Mouse (Mus musculus): Measurements from ENCODE around the gene Slc25a22. TPM values are rescaled to one million over a fixed set of nuclear protein-coding genes. Genes with fewer than 3 reads are reported as not detected.
A peak's percentile ranks its signal among the peaks of the same experiment; 100 is the strongest.

Gene Slc25a22
- total RNA-seq, 2 experiments from 2014 or later: 319 to 341 TPM

DNA sequence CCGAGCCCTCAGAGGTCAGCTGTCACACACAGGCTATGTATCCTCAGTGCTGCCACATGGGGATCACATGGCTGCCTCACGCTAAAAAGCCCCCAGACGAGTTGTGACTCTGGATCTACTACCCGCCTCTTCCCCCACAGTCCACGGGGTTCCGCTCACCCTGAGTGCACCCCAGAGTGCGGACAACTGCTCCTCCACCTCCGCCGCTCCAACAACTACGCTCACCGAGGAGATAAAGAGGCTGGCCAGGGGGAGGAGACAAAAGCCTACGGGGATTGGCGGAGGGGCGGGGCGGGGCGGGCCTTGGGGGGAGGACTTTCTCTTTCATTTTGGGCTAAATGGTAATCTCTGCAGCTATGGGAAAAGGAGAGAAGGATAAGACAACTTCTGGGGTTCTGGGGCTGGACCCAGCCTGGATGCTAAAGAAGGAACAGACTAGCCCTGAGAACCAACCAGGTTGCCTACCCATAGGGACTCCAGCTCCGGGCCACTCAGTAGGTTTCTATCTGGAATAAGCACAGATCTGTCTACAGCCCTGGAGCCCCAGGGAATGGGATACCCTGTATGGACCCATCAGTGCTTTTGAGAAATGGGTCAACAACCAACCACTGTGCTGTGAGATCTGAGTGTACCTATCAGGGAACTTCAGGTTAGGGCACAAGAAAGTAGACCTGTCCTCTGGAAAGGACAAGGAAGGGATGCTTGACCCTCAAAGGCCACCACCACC lies 2.4 kb downstream of the Slc25a22 start:
- peak; percentile 49 to 60 for DNase-seq

DNA sequence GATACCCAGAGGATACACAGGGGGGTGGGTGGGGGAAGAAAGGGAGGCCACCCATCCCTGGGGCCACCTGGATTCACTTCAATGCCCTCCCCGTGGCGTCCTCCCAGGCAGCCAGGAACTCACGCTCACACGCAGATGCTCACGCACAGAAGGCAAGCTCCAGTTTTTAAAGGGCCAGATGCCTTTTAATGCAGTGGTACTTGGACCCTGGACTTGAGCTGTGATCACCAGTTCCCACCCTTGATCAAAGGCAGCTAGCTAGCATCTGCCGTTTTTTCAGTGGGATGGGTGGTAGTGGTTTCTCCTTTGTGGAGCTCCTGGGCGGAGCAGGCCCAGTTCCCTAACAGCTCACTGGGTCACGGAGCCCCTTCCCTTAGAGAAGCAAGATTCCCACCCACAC lies 3.2 kb downstream of the Slc25a22 start:
- DNase-seq: peak; percentile 70 to 74

DNA sequence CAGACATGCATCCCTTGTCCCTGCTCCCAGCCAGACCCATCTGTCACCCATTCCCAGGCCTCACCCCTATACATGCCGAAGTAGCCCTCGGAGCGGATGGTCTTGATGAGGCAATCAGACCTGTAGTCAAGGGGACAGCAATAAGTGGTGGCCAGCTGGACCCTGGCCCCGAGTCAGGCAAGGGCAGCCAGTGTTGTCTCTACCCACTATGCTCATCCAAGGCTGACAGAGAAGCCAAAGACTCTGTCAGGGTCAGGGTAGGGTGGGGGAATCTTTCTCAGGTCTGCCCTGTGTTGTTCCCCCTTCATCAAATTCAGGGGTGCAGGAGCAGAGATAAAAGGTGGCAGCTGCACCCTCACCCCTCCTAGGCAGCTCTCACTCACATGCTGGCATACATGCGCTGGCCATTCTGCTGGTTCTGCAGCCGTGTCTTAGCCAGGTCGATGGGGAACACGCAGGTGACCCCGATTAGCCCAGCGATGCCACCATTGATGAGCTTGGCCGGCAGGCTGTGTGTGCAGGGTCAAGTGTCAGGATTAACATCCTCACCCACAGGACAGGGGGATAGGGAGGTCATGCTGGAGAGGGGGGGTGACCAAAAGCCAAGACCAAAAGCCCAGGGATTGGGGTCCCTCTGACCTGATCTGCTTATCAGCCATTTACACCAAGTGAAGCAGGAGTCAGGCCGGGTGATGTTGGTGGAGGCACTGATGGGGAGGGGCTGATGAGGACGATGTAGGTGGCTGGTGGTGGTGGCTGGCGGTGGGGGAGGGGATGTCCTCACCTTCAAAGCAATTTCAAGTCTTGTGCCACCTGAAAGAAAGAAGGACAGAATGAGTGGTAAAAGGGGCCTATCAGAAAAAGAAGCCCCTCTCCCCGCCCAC lies 3.9 kb downstream of the Slc25a22 start:
- DNase-seq: no peak

DNA sequence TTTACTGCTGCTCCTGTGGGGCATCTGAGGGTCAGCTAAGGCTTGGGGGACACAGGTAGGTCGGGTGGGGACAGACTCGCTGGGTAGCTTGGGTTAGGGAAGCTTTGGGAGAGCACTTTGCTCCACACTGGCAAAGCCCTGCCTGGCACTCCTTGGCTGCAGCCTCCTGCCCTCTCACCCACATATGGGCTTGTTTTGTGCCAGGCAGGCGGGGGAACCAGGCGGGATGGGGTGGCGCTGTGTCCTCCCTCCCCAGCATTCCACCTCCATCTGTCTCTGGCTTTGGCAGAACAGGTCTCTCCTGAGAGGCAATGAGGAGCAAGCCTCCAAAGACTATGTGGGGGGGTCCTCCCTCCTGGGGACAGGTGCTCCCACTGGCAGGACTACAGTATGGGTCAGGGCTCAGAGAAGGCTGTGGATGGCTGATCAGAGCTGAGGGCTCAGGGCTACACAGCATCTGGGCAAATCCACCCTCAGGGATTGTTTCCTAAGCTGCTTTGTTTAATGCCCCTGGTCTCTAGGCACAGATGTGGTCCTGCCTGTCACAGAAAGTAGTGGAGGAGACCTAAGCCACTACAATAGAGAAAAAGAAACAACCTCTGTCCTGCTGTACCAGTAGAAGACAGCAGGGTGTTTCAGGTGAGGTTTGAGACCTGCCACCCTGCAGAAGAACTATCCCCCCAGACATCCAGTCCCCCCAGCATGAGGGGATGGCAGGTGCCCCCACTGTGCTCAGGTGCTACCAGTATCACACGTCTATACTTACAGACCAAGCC lies 4.8 kb downstream of the Slc25a22 start:
- DNase-seq: peak in 1 of 2 experiments; percentile 27

DNA sequence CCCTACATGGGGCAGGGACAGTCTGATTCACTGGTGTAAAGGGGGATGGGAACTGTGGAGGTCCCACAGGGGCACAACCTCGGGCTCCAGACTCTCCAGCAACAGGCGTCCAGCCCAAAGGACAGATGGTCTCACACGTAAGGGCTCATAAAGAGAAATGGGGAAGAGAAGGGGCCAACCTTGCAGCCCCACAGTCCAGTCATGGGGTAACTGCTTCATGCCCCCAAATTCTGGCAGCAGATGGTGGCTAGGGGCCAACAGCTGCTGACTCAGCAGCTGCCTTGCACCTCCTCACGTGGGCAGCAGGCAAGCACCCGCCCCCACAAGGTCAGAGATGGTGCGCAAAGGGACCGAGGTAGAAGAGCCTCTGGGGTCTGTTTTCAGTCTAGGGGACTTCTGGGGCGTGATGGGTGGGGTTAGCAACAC lies 5.5 kb downstream of the Slc25a22 start:
- DNase-seq: no peak

DNA sequence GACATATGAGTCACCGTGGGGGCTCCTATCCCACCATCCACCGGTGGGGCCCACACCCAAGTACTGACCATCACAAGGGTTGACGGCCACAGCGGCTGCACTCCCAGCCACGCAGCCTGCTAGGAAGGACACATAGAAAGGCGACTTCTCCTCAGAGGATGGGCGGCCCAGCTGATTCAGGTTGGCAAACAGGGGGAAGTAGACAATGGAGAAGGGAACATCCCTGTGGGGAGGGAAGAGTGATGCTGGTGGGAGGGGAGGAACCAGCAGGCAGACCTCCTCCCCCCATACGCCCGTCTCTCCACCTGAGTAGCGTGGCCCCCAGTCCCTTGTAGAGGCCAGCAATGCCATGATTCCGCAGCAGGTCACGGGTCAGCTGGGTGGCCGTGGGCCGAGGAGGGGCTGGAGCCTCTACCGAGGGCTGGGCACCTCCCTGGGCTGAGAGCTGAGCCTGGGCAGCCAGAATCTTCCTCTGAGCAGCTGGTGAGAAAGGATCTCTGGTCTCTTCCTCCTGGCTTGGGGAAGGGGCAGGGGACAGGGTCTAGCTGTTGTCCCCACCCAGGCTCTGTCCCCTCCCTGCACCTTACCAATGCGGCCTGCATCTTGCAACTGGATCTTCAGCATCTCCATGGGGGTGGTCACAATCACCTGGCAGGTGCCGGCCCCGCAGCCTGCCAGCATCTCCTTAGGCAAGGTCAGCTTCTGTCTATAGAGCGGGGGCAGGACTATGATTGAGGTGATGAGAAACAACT lies 6.1 kb downstream of the Slc25a22 start:
- no peak for DNase-seq

DNA sequence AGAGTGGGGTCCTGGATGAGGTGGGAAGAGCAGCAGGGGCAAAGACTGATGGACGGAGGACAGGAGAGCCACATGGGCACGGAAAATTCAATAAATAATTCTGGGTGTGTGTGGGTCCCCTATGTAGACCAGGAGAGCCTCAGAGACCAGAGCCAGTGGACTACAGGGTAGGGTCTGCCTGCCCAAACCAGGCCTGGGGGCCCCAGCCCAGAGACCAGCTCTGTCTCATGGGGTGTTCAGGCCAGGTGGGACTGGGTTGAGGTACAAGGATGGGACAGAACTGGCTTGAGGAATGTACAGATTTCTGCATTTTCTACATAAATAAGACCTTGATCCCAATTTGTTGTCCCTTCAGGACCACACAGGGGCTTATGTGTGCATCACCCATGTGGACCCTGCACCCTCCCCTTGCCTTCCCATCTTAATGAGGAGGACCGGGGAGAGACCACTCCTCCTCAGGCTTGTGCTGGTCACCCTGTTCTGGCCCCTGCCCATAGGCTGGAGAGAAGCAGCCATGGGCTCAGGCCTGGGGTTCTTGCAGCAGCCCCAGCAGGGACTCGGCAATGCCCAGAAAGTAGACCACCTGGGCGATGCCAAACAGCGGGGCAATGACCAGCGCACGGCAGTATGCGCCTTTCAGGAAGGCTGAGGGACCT lies 7.0 kb downstream of the Slc25a22 start:
- DNase-seq: no peak

DNA sequence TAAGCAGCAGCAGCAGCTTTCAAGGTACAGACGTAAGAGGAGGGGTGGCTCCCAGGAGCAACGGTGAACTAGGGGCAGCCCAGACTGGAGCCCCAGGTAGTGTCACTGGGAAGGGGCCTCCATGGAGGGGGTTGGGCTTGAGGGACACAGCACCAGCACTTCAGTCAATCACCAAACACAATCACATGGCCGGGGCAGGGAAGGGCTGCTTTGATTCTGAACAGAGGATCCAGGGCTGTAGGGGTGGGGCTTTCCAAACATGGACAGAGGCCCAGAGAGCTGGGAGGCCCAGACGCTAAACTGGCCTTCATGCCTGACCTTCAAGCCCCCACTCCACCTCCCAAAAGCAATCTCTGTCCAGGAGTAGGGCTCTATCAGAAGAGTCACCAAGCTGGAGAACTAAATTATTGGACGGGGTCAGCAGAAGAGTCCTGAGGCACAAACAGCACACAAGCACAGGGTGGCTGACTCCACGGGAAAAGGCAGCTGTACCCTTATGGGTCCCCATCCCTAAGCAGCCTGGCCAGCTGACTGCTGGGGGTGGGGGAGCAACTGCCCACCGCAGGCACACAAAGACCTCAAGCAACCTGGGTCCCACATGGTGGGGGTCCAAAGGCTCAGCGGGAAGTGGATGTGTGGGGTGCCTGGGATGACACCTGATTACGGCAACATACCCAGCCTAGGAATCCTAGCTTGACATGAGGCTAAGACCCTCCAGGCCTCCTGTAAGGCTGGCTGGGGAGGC lies 7.7 kb downstream of the Slc25a22 start:
- no peak for DNase-seq

DNA sequence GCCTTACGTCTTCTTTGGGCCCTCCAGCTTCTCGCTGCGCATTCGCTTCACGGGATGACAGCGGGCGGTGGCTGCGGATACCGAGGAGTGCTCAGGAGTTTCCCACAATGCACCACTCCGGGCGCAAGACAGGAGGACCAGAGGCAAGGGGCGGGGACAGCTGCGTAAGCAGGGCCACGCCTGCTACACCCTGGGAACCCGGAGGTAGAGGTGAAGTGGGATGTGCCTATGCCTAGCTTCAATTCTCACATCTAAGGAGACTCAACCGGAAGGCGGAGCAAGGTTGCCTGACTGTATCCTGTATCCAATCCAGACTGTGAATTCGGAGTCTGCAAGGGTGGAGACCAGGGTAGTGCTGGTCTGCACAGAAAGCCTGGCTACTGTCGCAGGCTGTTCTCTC lies 8.4 kb downstream of the Slc25a22 start, which contains the start of gene Cend1:
Gene Cend1, minus strand, starts transcription at position 182 of the 400 bp plus-strand sequence.
- peak; percentile 87 to 90 for DNase-seq

DNA sequence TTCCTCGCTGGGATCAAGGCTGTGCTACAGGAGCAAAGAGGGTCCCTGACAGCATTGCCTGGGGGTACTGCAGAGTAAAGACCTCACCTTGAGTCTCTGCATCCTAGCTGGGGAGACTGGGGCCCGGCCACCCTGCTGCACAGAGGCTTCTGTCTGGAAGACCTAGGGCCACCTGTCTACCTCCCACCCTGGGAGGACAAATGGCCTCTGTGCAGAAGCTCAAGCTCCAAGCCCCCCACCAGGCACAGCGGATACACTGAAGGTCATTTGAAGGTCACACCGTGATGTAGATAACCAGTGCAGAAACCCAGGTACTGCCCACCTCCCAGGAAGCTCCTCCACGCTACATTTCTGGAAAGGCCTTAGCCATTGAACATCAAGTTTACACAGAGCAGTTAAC lies 9.0 kb downstream of the Slc25a22 start:
- no peak for DNase-seq

DNA sequence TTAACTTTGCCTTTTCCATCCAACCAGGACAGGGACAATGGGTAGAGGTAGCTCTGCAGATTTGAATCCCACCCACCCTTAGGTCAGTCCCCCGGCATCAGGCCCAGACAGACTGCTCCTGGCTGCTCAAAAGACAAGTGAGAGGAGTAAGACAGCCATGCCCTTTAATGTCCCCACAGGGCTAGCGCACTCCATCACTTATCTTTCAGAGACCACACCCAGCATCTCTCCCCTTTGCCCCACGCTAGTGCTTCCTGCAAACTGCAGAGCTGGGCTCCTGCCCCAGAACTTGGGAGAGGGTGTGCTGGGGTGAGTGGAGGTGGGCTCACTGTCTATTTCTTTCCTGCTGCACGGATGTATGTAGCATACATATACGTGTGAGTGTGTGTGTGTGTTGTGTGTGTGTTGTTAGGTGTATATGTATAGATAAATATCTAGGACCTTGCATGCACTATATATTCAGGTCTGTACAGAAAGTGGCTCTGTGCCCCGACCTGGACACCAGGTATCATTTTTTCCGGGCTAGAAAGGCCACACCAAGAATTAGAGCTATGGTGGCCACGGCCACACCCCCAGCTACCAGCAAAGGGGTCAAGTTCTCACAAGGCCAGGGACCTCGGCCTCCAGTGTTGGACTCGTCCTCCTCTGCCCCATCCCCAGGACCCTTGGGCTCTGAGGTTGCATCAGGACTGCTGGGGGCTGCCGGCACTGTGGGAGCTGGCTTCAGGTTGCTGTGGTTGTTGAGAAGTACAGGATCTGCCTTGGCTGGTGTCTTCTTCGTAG lies 10.6 kb downstream of the Slc25a22 start:
- no peak for DNase-seq

DNA sequence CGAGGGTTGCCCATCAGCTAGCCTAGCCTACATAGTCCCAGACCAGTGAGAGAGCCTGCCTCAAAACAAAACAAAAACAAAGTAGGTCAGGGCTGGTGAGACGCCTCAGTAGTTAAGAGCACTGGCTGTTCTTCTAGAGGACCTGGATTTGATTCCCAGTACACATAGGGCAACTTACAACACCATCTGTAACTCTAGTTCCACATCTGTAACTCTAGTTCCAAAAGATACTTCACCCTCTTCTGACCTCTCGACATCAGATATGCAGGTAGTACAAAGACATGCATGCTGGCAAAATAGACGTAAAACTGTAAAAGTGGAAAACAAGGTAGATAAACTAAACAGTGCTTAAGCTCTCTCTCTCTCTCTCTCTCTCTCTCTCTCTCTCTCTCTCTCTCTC lies 13.9 kb downstream of the Slc25a22 start:
- DNase-seq: no peak

DNA sequence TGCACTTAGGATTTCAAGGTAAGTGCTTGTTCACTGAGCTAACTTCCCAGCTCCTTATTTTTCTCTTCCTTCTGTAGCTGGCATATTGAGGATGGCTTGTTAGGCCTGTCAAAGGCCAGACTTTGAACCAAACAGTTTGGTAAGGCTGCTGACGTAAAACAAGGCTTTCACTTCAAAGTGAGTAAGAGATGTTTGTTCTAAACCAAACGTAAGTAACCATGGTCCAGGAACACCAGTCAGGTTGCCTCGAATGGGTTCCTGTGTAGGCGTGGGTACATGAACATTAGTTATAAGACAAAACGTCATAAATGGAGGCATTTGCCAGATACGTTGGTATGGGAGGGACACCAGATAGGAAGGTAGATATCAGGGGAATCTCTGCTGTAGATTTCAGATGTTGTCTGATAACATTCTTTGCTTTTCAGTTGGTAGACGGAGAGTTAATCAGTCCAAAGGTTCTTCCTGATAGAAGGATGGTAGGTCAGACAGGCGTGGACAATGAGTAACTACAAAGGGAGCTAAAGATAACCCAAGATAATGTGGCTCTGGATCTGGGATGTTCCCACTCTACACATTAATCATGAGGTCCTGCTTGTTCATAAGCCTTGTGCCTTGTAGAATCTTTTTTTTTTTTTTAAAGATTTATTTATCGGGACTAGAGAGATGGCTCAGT lies 17.5 kb downstream of the Slc25a22 start:
- no peak for DNase-seq

DNA sequence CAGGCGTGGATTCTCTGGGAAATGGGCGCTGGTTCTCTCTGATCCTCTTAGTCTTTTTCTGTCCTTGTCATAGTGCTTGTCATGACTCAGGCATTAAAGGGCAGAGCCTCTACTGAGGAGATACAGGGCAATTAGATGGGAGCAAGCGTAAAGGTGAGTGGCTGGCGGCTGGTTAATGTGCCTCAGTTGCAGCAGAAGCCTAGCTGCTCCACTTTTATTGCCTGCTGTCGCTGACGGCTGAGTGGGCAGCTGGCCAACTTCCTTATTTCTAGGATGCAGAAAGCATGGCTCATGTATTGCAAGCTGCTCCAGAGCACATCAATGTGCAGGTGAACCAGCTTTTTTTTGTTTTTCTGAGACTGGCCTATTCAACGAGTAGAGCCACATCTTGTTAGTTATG lies 18.7 kb downstream of the Slc25a22 start:
- peak; percentile 45 to 58 for DNase-seq

DNA sequence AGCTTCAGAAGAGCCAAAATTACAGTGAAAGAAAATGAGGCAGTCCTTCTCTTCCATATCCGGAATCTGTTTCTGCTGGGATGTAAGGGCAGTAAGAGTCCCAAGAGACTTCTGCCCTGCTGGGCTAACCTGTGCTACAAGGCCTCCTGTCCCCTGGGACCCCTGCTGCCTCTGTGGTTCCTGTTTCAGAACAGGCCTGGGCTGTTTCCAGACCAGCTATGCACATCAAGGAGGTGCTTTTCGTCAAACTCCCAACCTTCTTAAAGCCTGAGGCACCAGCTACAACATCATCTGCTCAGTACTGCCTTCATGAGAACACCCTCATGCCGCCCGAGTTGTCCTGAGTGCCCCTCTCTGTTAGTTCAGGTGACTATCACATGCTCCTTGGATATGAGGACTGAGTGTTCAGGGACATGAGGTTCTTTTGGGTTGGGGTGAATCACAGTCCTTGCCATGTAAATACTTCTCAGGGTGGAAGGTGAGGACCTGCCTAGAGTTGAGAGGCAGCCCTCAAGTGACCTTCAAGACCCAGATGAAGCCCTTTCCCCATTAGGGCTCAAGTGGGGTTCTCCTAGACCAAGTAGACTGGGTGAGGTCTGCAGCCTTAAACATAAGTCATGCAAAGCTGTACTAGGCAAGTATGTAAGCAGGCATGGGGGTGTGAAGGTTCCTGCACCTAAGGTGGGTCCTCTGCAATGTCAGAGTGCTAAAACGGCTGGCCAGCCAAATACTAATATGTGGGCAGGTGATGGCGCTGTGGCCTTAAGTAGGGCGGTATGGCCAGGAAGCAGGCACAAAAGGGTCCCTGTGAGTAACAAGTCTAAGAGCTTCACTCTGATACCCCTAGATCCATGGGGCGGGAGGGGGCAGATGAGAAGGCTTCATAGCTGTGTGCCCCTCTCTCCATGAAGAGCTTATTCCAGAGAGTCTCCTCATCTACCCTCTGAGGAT lies 19.7 kb downstream of the Slc25a22 start:
- no peak for DNase-seq

DNA sequence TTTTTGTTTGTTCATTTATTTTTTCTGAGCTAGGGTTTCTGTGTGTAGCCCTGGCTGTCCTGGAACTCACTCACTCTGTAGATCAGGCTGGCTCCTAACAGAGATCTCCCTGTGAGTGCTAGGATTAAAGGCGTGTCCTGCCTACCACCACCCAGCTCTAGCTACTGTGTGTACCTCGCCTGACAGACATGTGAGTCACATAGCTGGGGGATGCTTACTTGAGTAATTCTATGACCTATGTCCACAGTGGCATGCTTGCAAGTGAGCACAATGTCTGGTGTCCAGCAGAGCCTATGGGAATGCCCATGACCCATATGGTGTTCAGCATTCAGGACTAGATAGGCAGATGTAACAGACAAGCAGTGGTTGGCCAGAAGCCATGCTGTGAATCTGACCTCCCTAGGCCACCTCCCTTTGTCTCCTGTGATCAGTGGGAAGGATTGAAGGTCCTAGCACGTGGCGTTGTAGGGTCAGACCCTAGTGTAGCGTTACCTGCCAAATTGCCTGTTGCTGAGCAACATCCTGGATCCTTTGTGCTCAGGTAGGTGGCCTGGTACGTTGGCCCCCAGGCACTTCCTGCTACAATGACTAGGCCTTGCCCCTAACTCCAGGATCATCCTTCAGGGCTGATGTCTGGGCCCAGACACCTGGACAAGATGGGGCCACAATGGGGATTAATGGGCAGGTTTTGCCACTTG lies 21.4 kb downstream of the Slc25a22 start:
- no peak for DNase-seq

DNA sequence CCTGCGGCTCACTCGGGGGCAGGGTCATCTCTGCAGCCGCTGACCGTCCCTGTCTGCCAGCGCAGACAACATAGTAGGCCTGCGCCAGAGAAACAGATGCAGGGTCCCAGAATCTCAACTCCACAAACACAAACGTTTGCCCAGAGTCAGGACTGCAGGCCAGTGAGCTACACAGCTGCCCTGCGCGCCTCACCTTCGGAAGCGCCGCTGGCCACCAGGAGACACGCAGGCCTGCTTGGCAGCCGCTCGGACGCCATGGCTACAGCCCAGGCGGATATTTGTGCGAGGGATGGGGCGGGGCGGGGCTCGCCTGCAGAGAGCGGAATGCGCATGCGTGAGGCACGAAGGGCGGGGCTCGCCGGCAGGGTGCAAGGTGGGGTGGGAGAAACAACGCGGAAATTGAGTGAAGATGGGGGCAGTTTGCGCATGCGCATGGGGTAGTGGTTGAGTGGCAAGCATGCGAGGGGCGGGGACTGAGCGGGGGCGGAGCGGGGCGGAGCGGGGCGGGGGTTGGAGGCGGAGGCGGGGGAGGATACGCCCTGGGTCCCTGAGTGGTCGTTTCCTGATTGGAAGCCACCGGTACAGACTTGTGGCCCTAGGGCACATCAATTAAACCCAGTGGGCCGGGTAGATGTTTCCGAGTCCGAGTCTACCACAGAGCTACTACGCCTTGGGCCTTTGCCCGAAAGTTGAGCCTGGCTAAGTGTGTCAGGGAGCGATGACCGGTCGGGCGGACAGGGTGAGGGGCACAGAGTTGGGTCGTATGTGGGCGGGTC lies 23.7 kb downstream of the Slc25a22 start, which contains the start of gene Gatd1:
Gene Gatd1, minus strand, starts transcription at position 328 of the 776 bp plus-strand sequence.
- DNase-seq: peak; percentile 98

All from layer of hippocampus, postnatal 36 days (tissue).